Mouse (Mus musculus) MEL (cell line): ENCODE data around the gene Trpm4. TPM values are rescaled to one million over a fixed set of nuclear protein-coding genes. Genes with fewer than 3 reads are reported as not detected.

ENCODE experiments used
- DNase-seq: peaks from one replicate; pipeline ENCODE4 v3.0.0; 2011; ENCODE audit warnings: low read depth, low spot score
- H3K27ac ChIP-seq: 2 replicates; pipeline ENCODE4 v1.5.1; 2012; ENCODE audit warnings: low read depth, mild to moderate bottlenecking, control low read depth, low read length, moderate library complexity; ENCODE audit not compliant: control insufficient read depth
- H3K27me3 ChIP-seq, 2 experiments: fragments of 150-350 bp in 1 of 2; sonication (generic) in 1 of 2; 2 replicates each; pipeline ENCODE4 v1.6.1; 2012; ENCODE audit warnings: low read length in 2 of 2, mild to moderate bottlenecking in 2 of 2, improper control_type of control experiment in 1 of 2, moderate library complexity in 1 of 2; ENCODE audit not compliant: insufficient read depth in 2 of 2, control insufficient read depth in 1 of 2
- H3K36me3 ChIP-seq, 2 experiments: 2 replicates each; pipeline ENCODE4 v1.6.1; 2012 to 2014; ENCODE audit warnings: low read length in 2 of 2, improper control_type of control experiment in 1 of 2, inconsistent platforms in 1 of 2, mild to moderate bottlenecking in 1 of 2; ENCODE audit not compliant: insufficient read depth in 2 of 2, control insufficient read depth in 1 of 2
- H3K4me1 ChIP-seq, 2 experiments: fragments of 150-350 bp in 1 of 2; sonication (generic) in 1 of 2; 2 replicates each; pipeline ENCODE4 v1.6.1; 2012; ENCODE audit warnings: low read length in 2 of 2, improper control_type of control experiment in 1 of 2, mild to moderate bottlenecking in 1 of 2; ENCODE audit not compliant: insufficient read depth in 2 of 2, control insufficient read depth in 1 of 2
- H3K4me3 ChIP-seq, 2 experiments: fragments of 150-350 bp in 1 of 2; sonication (generic) in 1 of 2; 2 replicates each; pipeline ENCODE4 v1.5.1; 2012; ENCODE audit warnings: low read depth in 2 of 2, low read length in 2 of 2, mild to moderate bottlenecking in 2 of 2, moderate library complexity in 2 of 2, control low read depth in 1 of 2, improper control_type of control experiment in 1 of 2; ENCODE audit not compliant: control insufficient read depth in 1 of 2, insufficient read depth in 1 of 2
- H3K79me2 ChIP-seq: 2 replicates; pipeline ENCODE4 v1.6.1; 2012; ENCODE audit warnings: mild to moderate bottlenecking, low read length, moderate library complexity; ENCODE audit not compliant: control insufficient read depth, poor library complexity, insufficient read depth
- H3K9ac ChIP-seq: 2 replicates; pipeline ENCODE4 v1.6.1; 2012; ENCODE audit warnings: low read depth, mild to moderate bottlenecking, control low read depth, low read length, moderate library complexity; ENCODE audit not compliant: control insufficient read depth, poor library complexity, severe bottlenecking
- H3K9me3 ChIP-seq: fragments of 150-350 bp; sonication (generic); replicated peaks from 2 replicates; pipeline ENCODE4 v1.6.1; 2012; ENCODE audit warnings: mild to moderate bottlenecking, low read length, improper control_type of control experiment, moderate library complexity; ENCODE audit not compliant: insufficient read depth
- BHLHE40 ChIP-seq: IDR thresholded peaks from 2 replicates; pipeline ENCODE4 v1.6.1; 2012; ENCODE audit warnings: low read depth, mild to moderate bottlenecking, inconsistent platforms, low read length, improper control_type of control experiment, borderline replicate concordance
- CHD1 ChIP-seq: IDR thresholded peaks from 2 replicates; pipeline ENCODE4 v1.6.1; 2012; ENCODE audit warnings: low read depth, mild to moderate bottlenecking, inconsistent platforms, low read length, improper control_type of control experiment
- CTCF ChIP-seq, 3 experiments: IDR thresholded peaks in 2 of 3; conservative IDR thresholded peaks in 1 of 3; 2 replicates each; pipeline ENCODE4 v1.5.1; 2011 to 2012; ENCODE audit warnings: low read length in 3 of 3, low read depth in 2 of 3, mild to moderate bottlenecking in 2 of 3, improper control_type of control experiment in 1 of 3, inconsistent platforms in 1 of 3, mixed read lengths in 1 of 3, moderate library complexity in 1 of 3; ENCODE audit not compliant: control insufficient read depth in 1 of 3, insufficient read depth in 1 of 3, poor library complexity in 1 of 3, severe bottlenecking in 1 of 3
- E2F4 ChIP-seq: IDR thresholded peaks from 2 replicates; pipeline ENCODE4 v1.6.1; 2011; ENCODE audit warnings: low read depth, low read length, improper control_type of control experiment, borderline replicate concordance
- ELF1 ChIP-seq: IDR thresholded peaks from 2 replicates; pipeline ENCODE4 v1.6.1; 2014; ENCODE audit warnings: low read depth, mild to moderate bottlenecking, inconsistent platforms, low read length, improper control_type of control experiment, moderate library complexity
- EP300 ChIP-seq, 2 experiments: IDR thresholded peaks; 2 replicates each; pipeline ENCODE4 v1.6.1; 2011; ENCODE audit warnings: improper control_type of control experiment in 2 of 2, low read length in 2 of 2, low read depth in 1 of 2, mild to moderate bottlenecking in 1 of 2
- GABPA ChIP-seq: IDR thresholded peaks from 2 replicates; pipeline ENCODE4 v1.6.1; 2012; ENCODE audit warnings: low read depth, mild to moderate bottlenecking, inconsistent platforms, low read length, improper control_type of control experiment, moderate library complexity
- HCFC1 ChIP-seq: IDR thresholded peaks from 2 replicates; pipeline ENCODE4 v1.6.1; 2012; ENCODE audit warnings: low read depth, mild to moderate bottlenecking, inconsistent platforms, low read length, improper control_type of control experiment, moderate library complexity
- KAT2A ChIP-seq: conservative IDR thresholded peaks from 2 replicates; pipeline ENCODE4 v1.6.1; 2012; ENCODE audit warnings: low read depth, low read length, improper control_type of control experiment, inconsistent platforms
- MAZ ChIP-seq: IDR thresholded peaks from 2 replicates; pipeline ENCODE4 v1.6.1; 2012; ENCODE audit warnings: low read depth, mild to moderate bottlenecking, inconsistent platforms, low read length, improper control_type of control experiment
- MXI1 ChIP-seq: IDR thresholded peaks from 2 replicates; pipeline ENCODE4 v1.6.1; 2011; ENCODE audit warnings: mild to moderate bottlenecking, low read depth, low read length, improper control_type of control experiment
- MYB ChIP-seq: IDR thresholded peaks from 2 replicates; pipeline ENCODE4 v1.6.1; 2011; ENCODE audit warnings: mild to moderate bottlenecking, low read depth, low read length, improper control_type of control experiment
- MYC ChIP-seq: IDR thresholded peaks from 2 replicates; pipeline ENCODE4 v1.6.1; 2011; ENCODE audit warnings: low read depth, mild to moderate bottlenecking, low read length, improper control_type of control experiment, moderate library complexity
- NELFE ChIP-seq: IDR thresholded peaks from 2 replicates; pipeline ENCODE4 v1.6.1; 2011; ENCODE audit warnings: low read depth, low read length, improper control_type of control experiment
- NRF1 ChIP-seq: IDR thresholded peaks from 2 replicates; pipeline ENCODE4 v1.6.1; 2014; ENCODE audit warnings: low read depth, mild to moderate bottlenecking, inconsistent platforms, low read length, improper control_type of control experiment, moderate library complexity; ENCODE audit not compliant: poor library complexity, insufficient read depth, severe bottlenecking
- POLR2A ChIP-seq, 2 experiments: IDR thresholded peaks; 2 replicates each; pipeline ENCODE4 v1.6.1; 2011 to 2012; ENCODE audit warnings: low read length in 2 of 2, mild to moderate bottlenecking in 2 of 2, control low read depth in 1 of 2, improper control_type of control experiment in 1 of 2, low read depth in 1 of 2, moderate library complexity in 1 of 2; ENCODE audit not compliant: control insufficient read depth in 1 of 2, insufficient read depth in 1 of 2, poor library complexity in 1 of 2
- POLR2AphosphoS2 ChIP-seq: IDR thresholded peaks from 2 replicates; pipeline ENCODE4 v1.6.1; 2011; ENCODE audit warnings: low read length, improper control_type of control experiment
- POLR2AphosphoS5 ChIP-seq: IDR thresholded peaks from 2 replicates; pipeline ENCODE4 v1.6.1; 2012; ENCODE audit warnings: low read depth, borderline replicate concordance, mild to moderate bottlenecking, inconsistent platforms, low read length, moderate library complexity, mixed read lengths
- RAD21 ChIP-seq: IDR thresholded peaks from 2 replicates; pipeline ENCODE4 v1.6.1; 2011; ENCODE audit warnings: mild to moderate bottlenecking, low read depth, low read length, improper control_type of control experiment
- RCOR1 ChIP-seq: IDR thresholded peaks from 2 replicates; pipeline ENCODE4 v1.6.1; 2012; ENCODE audit warnings: low read depth, mild to moderate bottlenecking, inconsistent platforms, low read length, improper control_type of control experiment
- SMC3 ChIP-seq: IDR thresholded peaks from 2 replicates; pipeline ENCODE4 v1.6.1; 2011; ENCODE audit warnings: low read depth, low read length, improper control_type of control experiment
- TAL1 ChIP-seq: IDR thresholded peaks from 2 replicates; pipeline ENCODE4 v1.6.1; 2012; ENCODE audit warnings: mild to moderate bottlenecking, inconsistent platforms, low read length, moderate library complexity, mixed read lengths
- TBP ChIP-seq: IDR thresholded peaks from 2 replicates; pipeline ENCODE4 v1.8.0; 2011; ENCODE audit warnings: low read depth, low read length, improper control_type of control experiment
- TCF12 ChIP-seq: IDR thresholded peaks from 2 replicates; pipeline ENCODE4 v1.6.1; 2014; ENCODE audit warnings: low read depth, mild to moderate bottlenecking, inconsistent platforms, low read length, improper control_type of control experiment, moderate library complexity
- UBTF ChIP-seq: IDR thresholded peaks from 2 replicates; pipeline ENCODE4 v1.6.1; 2012; ENCODE audit warnings: low read depth, mild to moderate bottlenecking, inconsistent platforms, low read length, improper control_type of control experiment, moderate library complexity, borderline replicate concordance; ENCODE audit not compliant: insufficient read depth
- USF1 ChIP-seq: IDR thresholded peaks from 2 replicates; pipeline ENCODE4 v1.6.1; 2014; ENCODE audit warnings: low read depth, mild to moderate bottlenecking, inconsistent platforms, low read length, improper control_type of control experiment, moderate library complexity
- USF2 ChIP-seq, 2 experiments: IDR thresholded peaks; 2 replicates each; pipeline ENCODE4 v1.6.1; 2011 to 2012; ENCODE audit warnings: improper control_type of control experiment in 2 of 2, low read length in 2 of 2, borderline replicate concordance in 1 of 2, inconsistent platforms in 1 of 2, low read depth in 1 of 2, mild to moderate bottlenecking in 1 of 2; ENCODE audit not compliant: insufficient read depth in 1 of 2
- ZC3H11A ChIP-seq: IDR thresholded peaks from 2 replicates; pipeline ENCODE4 v1.6.1; 2012; ENCODE audit warnings: low read depth, mild to moderate bottlenecking, inconsistent platforms, low read length, improper control_type of control experiment
- ZKSCAN1 ChIP-seq: IDR thresholded peaks from 2 replicates; pipeline ENCODE4 v1.6.1; 2012; ENCODE audit warnings: low read depth, mild to moderate bottlenecking, inconsistent platforms, low read length, improper control_type of control experiment, moderate library complexity
- ZMIZ1 ChIP-seq: IDR thresholded peaks from 2 replicates; pipeline ENCODE4 v1.6.1; 2012; ENCODE audit warnings: low read depth, mild to moderate bottlenecking, inconsistent platforms, low read length, improper control_type of control experiment, moderate library complexity
- ZNF384 ChIP-seq: IDR thresholded peaks from 2 replicates; pipeline ENCODE4 v1.6.1; 2012; ENCODE audit warnings: low read depth, mild to moderate bottlenecking, inconsistent platforms, low read length, improper control_type of control experiment
- polyA plus RNA-seq, 2 experiments: library from polyadenylated mRNA; stranded (reverse) in 1 of 2; unstranded in 1 of 2; fragments of >175 nt in 1 of 2; fragments of >200 nt in 1 of 2; gene quantifications; 2 replicates each; pipeline versions ENCODE4 v1.2.1 to v1.2.4; 2012; ENCODE audit warnings: low replicate concordance in 2 of 2, low read depth in 1 of 2; ENCODE audit not compliant: insufficient read length in 2 of 2, insufficient read depth in 1 of 2, missing spikeins in 1 of 2
- total RNA-seq: library from RNA; depleted of rRNA; stranded (reverse); fragments of 300-350 nt; gene quantifications from 2 replicates; pipeline ENCODE4 v1.2.3, GENCODE M21; 2012

Trpm4 gene
- total and polyA plus RNA-seq, 3 experiments, result 4.8 to 6.9 TPM; not detected in 1

GRCm38 (mm10) chr7:45312023-45312422 is 21.6 kb downstream of the Trpm4 start:
- no peaks in the 10 kb centered on the region for H3K9me3 ChIP-seq
- H3K79me2 ChIP-seq, result no peaks in the 10 kb centered on the region
- H3K27ac ChIP-seq, result no peak overlapping the region
- H3K4me1 ChIP-seq, result 0 out of 4 replicates have a peak, but pooled peaks cover 0 to 4% of the 10 kb centered on the region in 2 experiments
- H3K27me3 ChIP-seq, result no peaks in the 10 kb centered on the region
- no peak for DNase-seq
- no peaks in the 10 kb centered on the region for H3K36me3 ChIP-seq
- H3K4me3 ChIP-seq, result no peak overlapping the region
- H3K9ac ChIP-seq, result no peak overlapping the region
- TF ChIP-seq POLR2AphosphoS2 (no peak), ELF1 (no peak), CHD1 (no peak), ZNF384 (no peak), USF2 (IDR thresholded peaks at IDR 0.05; ENCODE audit: borderline replicate concordance in 1 of 2, insufficient read depth in 1 of 2, low read depth in 1 of 2, low read length in 2 of 2) (no peak), HCFC1 (no peak)
- TF ChIP-seq, all 39 proteins: peak for 0

GRCm38 (mm10) chr7:45309455-45309854 is 24.1 kb downstream of the Trpm4 start:
- H3K4me3 ChIP-seq, result no peak overlapping the region
- H3K27ac ChIP-seq, result no peak overlapping the region
- H3K9me3 ChIP-seq, result no peaks in the 10 kb centered on the region
- no peaks in the 10 kb centered on the region for H3K79me2 ChIP-seq
- H3K9ac ChIP-seq, result no peak overlapping the region
- peaks cover 0 to 7% of the 10 kb centered on the region in 2 experiments; a peak in 2 of 4 replicates for H3K4me1 ChIP-seq
- H3K27me3 ChIP-seq, result no peaks in the 10 kb centered on the region
- peak; percentile 82 for DNase-seq
- H3K36me3 ChIP-seq, result peaks cover 0 to 3% of the 10 kb centered on the region in 2 experiments; a peak in 1 of 4 replicates
- TF ChIP-seq BHLHE40 (peak; percentile 40; the same call in 1 of the 2 replicates), MYB (no peak), NELFE (no peak), UBTF (no peak), MXI1 (no peak), RCOR1 (no peak), KAT2A (no peak), GABPA (no peak), MAZ (no peak), POLR2AphosphoS5 (no peak), ZKSCAN1 (no peak), POLR2A (IDR thresholded peaks at IDR 0.05; ENCODE audit: control insufficient read depth in 1 of 2, insufficient read depth in 1 of 2, low read depth in 1 of 2, low read length in 2 of 2, poor library complexity in 1 of 2) (no peak), USF2 (IDR thresholded peaks at IDR 0.05; ENCODE audit: borderline replicate concordance in 1 of 2, insufficient read depth in 1 of 2, low read depth in 1 of 2, low read length in 2 of 2) (no peak), CTCF (IDR thresholded peaks at IDR 0.05 in 2 of 3, conservative IDR thresholded peaks at IDR 0.05 in 1 of 3; ENCODE audit: control insufficient read depth in 1 of 3, insufficient read depth in 1 of 3, low read depth in 2 of 3, low read length in 3 of 3, poor library complexity in 1 of 3, severe bottlenecking in 1 of 3) (peak; percentile 71 to 89 (median 88)), MYC (no peak), HCFC1 (0 out of 2 replicates have a peak, but pooled peaks have one; percentile 30), USF1 (no peak), ZC3H11A (peak; percentile 62), E2F4 (no peak), TAL1 (no peak), SMC3 (peak; percentile 67), ZMIZ1 (no peak), EP300 (IDR thresholded peaks at IDR 0.05; ENCODE audit: low read depth in 1 of 2, low read length in 2 of 2) (no peak), CHD1 (no peak), RAD21 (peak; percentile 70), NRF1 (no peak), TBP (no peak), TCF12 (no peak)
